Mouse (Mus musculus) stomach, embryonic 16.5 days (tissue): ENCODE measurements around the gene Gm4756. TPM values are rescaled to one million over a fixed set of nuclear protein-coding genes. Genes with fewer than 3 reads are reported as not detected.

Experiments
- ATAC-seq: fragments of 200-750 bp; cut with Nextera tagmentation; 2 replicates; pipeline ENCODE4 v1.8.0; 2017; ENCODE audit warnings: moderate number of reproducible peaks, moderate TSS enrichment; ENCODE audit not compliant: insufficient read depth, low FRiP score
- H3K27ac ChIP-seq: fragments of 300-500 bp; sonication (generic); 2 replicates; pipeline ENCODE4 v1.5.1; 2014; ENCODE audit warnings: low read length
- H3K27me3 ChIP-seq: fragments of 300-500 bp; sonication (generic); 2 replicates; pipeline ENCODE4 v1.6.1; 2014; ENCODE audit warnings: low read length, control low read depth, mixed read lengths; ENCODE audit not compliant: control insufficient read depth, insufficient read depth
- H3K36me3 ChIP-seq: fragments of 300-500 bp; sonication (generic); 2 replicates; pipeline ENCODE4 v1.6.1; 2014; ENCODE audit warnings: low read length; ENCODE audit not compliant: control insufficient read depth, insufficient read depth
- H3K4me1 ChIP-seq: fragments of 300-500 bp; sonication (generic); 2 replicates; pipeline ENCODE4 v1.6.1; 2014; ENCODE audit warnings: low read length, control low read depth, mixed read lengths; ENCODE audit not compliant: control insufficient read depth, insufficient read depth
- H3K4me2 ChIP-seq: fragments of 300-500 bp; sonication (generic); 2 replicates; pipeline ENCODE4 v1.6.1; 2014; ENCODE audit warnings: low read depth, low read length, mixed read lengths
- H3K4me3 ChIP-seq: fragments of 300-500 bp; sonication (generic); replicated peaks from 2 replicates; pipeline ENCODE4 v1.5.1; 2014; ENCODE audit warnings: mild to moderate bottlenecking, low read length
- H3K9ac ChIP-seq: fragments of 300-500 bp; sonication (generic); 2 replicates; pipeline ENCODE4 v1.6.1; 2014; ENCODE audit warnings: low read length
- H3K9me3 ChIP-seq: fragments of 300-500 bp; sonication (generic); replicated peaks from 2 replicates; pipeline ENCODE4 v1.6.1; 2016; ENCODE audit warnings: low read length, control low read depth; ENCODE audit not compliant: control insufficient read depth
- WGBS: fragments of 180-500 bp; shearing (Covaris S2); extraction: QIAGEN DNeasy Blood & Tissue Kit; methylation state at CpG from one replicate; pipeline ENCODE4 v1.1.7; 2014; 5-methylcytosine and 5-hydroxymethylcytosine counted together
- polyA plus RNA-seq: library from polyadenylated mRNA; unstranded; fragments of >200 nt; fragmentation: Nextera tagmentation; extraction: Ambion mirVana; gene quantifications from 2 replicates; pipeline ENCODE4 v1.2.1, GENCODE M21; 2015

Gene Gm4756
- polyA plus RNA-seq, 1 experiment from 2014 or later, result not detected

GRCm38 (mm10) chr12:72538571-72538970 is 110.9 kb downstream of the Gm4756 start:
- 85% methylated on average over 10 of the region's 10 CpGs for WGBS
- no peaks in the 10 kb centered on the region for H3K9me3 ChIP-seq
- ATAC-seq, result no peak

GRCm38 (mm10) chr12:72536021-72536597 is 113.4 kb downstream of the Gm4756 start, which contains the start of gene Pcnx4:
Gene Pcnx4, plus strand, starts transcription at chr12:72536383.
- Histone ChIP-seq H3K4me1 (no peaks in the 10 kb centered on the region), H3K9ac (peak within 1 kb of the TSS; percentile 79), H3K4me2 (peak within 1 kb of the TSS; percentile 54), H3K36me3 (no peaks in the 10 kb centered on the region), H3K27me3 (no peaks in the 10 kb centered on the region), H3K9me3 (no peaks in the 10 kb centered on the region), H3K27ac (no peak within 1 kb of the TSS), H3K4me3 (peak within 1 kb of the TSS; percentile 66)
- WGBS, result under 1% methylated on average over 45 of the region's 45 CpGs
- ATAC-seq, result peak; percentile 100

More at GRCm38 (mm10) chr12:72538571-72538970, 110.9 kb downstream of the Gm4756 start:
- Histone ChIP-seq H3K9ac (no peak overlapping the region), H3K27me3 (no peaks in the 10 kb centered on the region), H3K27ac (no peak overlapping the region), H3K36me3 (peaks cover 3% of the 10 kb centered on the region; the same call in 1 of the 2 replicates), H3K4me3 (no peak overlapping the region), H3K4me1 (no peaks in the 10 kb centered on the region), H3K4me2 (no peak overlapping the region)

GRCm38 (mm10) chr12:72535599-72535998 is 113.9 kb downstream of the Gm4756 start:
- ATAC-seq, result no peak; the same call in 1 of the 2 replicates
- Histone ChIP-seq H3K27me3 (no peaks in the 10 kb centered on the region), H3K9ac (peak overlapping the region; percentile 60), H3K4me1 (no peaks in the 10 kb centered on the region), H3K4me3 (peak overlapping the region; percentile 66), H3K9me3 (no peaks in the 10 kb centered on the region), H3K36me3 (no peaks in the 10 kb centered on the region), H3K27ac (no peak overlapping the region), H3K4me2 (peak overlapping the region; percentile 54)
- 38% methylated on average over 3 of the region's 3 CpGs for WGBS

- WGBS, result 81% methylated on average over 6 of the region's 6 CpGs
- no peak overlapping the region for H3K27ac ChIP-seq
- no peaks in the 10 kb centered on the region for H3K27me3 ChIP-seq
- no peaks in the 10 kb centered on the region for H3K36me3 ChIP-seq
- no peak overlapping the region for H3K4me2 ChIP-seq
- H3K4me3 ChIP-seq, result no peak overlapping the region
- no peak overlapping the region for H3K9ac ChIP-seq
- 0 out of 2 replicates have a peak, but pooled peaks cover 3% of the 10 kb centered on the region for H3K9me3 ChIP-seq
- no peaks in the 10 kb centered on the region for H3K4me1 ChIP-seq
- no peak for ATAC-seq
These were observed 115.5 kb downstream of the Gm4756 start for GRCm38 (mm10) chr12:72533986-72534385.

GRCm38 (mm10) chr12:72532303-72532702 is 117.2 kb downstream of the Gm4756 start:
- 77% methylated on average over 7 of the region's 7 CpGs for WGBS
- H3K4me2 ChIP-seq, result no peak overlapping the region
- no peak for ATAC-seq
- H3K27me3 ChIP-seq, result no peaks in the 10 kb centered on the region
- H3K36me3 ChIP-seq, result no peaks in the 10 kb centered on the region
- H3K9me3 ChIP-seq, result 0 out of 2 replicates have a peak, but pooled peaks cover 3% of the 10 kb centered on the region
- H3K4me1 ChIP-seq, result no peaks in the 10 kb centered on the region
- no peak overlapping the region for H3K27ac ChIP-seq
- no peak overlapping the region for H3K4me3 ChIP-seq
- no peak overlapping the region for H3K9ac ChIP-seq

Other genes starting within 250 kb of the Gm4756 start
- gene Rtn1, start 240.6 kb downstream of the Gm4756 start, polyA plus RNA-seq, result 59.8 and 63.8 TPM in 2 replicates
- 0.12 and 0.20 TPM in 2 replicates for gene Lrrc9, start 207.8 kb downstream of the Gm4756 start, polyA plus RNA-seq
- gene Pcnx4, start 113.3 kb downstream of the Gm4756 start, polyA plus RNA-seq, result 10.7 and 10.9 TPM in 2 replicates
- 66.2 and 68.3 TPM in 2 replicates for gene Dhrs7, start 15.2 kb upstream of the Gm4756 start, polyA plus RNA-seq
- gene Ppm1a, start 107.8 kb upstream of the Gm4756 start, polyA plus RNA-seq, result 22.9 and 23.4 TPM in 2 replicates